Mouse (Mus musculus): Measurements from ENCODE around the gene Olfr1359. TPM values are rescaled to one million over a fixed set of nuclear protein-coding genes. Genes with fewer than 3 reads are reported as not detected.

Olfr1359 gene
- not detected in 2 replicates for polyA plus RNA-seq (2014; fragmentation: Nextera tagmentation; extraction: Ambion mirVana)

DNA sequence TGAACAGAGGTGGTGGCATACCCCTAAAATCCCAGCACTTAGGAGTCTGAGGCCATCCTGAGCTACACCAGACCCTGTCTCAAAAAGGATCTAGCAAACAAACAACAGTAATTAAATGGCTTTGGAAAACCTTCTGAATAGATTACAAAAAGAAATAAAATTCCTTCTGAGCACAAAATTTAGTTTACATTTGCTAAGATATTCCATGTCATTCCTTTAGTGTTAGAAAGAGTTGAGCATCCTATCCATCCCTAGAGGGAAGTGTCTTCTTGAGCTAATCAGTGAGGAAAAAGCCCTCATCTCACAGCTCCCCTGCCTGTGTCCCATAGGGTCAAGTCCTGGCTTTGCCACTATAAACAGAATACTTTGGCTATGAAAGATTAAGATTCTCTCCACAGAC lies at the start of gene Olfr1359:
Olfr1359 (plus strand) TSS at position 301 of the 400 bp plus-strand sequence.
- H3K4me1 ChIP-seq (ENCODE audit: control insufficient read depth, insufficient read depth, low read length), result no peaks in the 10 kb centered on the region
- H3K27ac ChIP-seq (replicated peaks; ENCODE audit: low read depth, low read length), result no peak within 1 kb of the TSS
- H3K9me3 ChIP-seq (ENCODE audit: control insufficient read depth, low read length), result no peaks in the 10 kb centered on the region
- no peak for ATAC-seq (ENCODE audit: low FRiP score, low TSS enrichment)
- no peaks in the 10 kb centered on the region for H3K27me3 ChIP-seq (ENCODE audit: control insufficient read depth, insufficient read depth, low read length)
- H3K4me2 ChIP-seq (ENCODE audit: low read length), result no peak within 1 kb of the TSS
- H3K9ac ChIP-seq (replicated peaks; ENCODE audit: low read length), result no peak within 1 kb of the TSS
- H3K36me3 ChIP-seq (ENCODE audit: control insufficient read depth, insufficient read depth, low read length), result no peaks in the 10 kb centered on the region
- no peak for DNase-seq
- no peak within 1 kb of the TSS for H3K4me3 ChIP-seq (replicated peaks; ENCODE audit: low read depth, low read length)

DNA sequence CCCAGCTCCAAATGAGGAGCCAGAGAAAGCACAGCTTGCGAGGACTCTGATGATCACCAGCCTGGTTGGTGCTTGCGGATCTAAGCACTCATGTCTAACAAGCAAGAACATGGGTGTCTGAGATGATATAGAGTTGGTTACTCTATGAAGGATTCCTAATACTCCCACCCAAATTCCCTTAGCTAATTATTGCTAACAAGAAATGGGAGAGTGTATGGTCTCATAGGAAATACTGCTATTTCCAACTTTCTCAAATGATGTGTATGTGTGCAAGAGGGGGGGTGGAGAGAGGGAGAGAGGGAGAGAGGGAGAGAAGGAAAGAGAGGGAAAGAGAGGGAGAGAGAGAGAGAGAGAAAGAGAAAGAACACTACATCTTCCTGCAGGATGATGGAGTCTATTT lies 34.6 kb upstream of the Olfr1359 start, which contains the start of gene Olfr1361:
Olfr1361 (minus strand) TSS at position 101 of the 400 bp plus-strand sequence.
- 75% methylated on average over 2 of the region's 2 CpGs for WGBS
- DNase-seq, result no peak
- Histone ChIP-seq H3K4me2 (ENCODE audit: low read length) (no peak within 1 kb of the TSS), H3K9ac (replicated peaks; ENCODE audit: low read length) (no peak within 1 kb of the TSS), H3K9me3 (ENCODE audit: control insufficient read depth, low read length) (no peaks in the 10 kb centered on the region), H3K27me3 (ENCODE audit: control insufficient read depth, insufficient read depth, low read length) (no peaks in the 10 kb centered on the region), H3K36me3 (ENCODE audit: control insufficient read depth, insufficient read depth, low read length) (no peaks in the 10 kb centered on the region), H3K4me1 (ENCODE audit: control insufficient read depth, insufficient read depth, low read length) (no peaks in the 10 kb centered on the region), H3K4me3 (replicated peaks; ENCODE audit: low read depth, low read length) (no peak within 1 kb of the TSS), H3K27ac (replicated peaks; ENCODE audit: low read depth, low read length) (no peak within 1 kb of the TSS)
- no peak for ATAC-seq (ENCODE audit: low FRiP score, low TSS enrichment)

DNA sequence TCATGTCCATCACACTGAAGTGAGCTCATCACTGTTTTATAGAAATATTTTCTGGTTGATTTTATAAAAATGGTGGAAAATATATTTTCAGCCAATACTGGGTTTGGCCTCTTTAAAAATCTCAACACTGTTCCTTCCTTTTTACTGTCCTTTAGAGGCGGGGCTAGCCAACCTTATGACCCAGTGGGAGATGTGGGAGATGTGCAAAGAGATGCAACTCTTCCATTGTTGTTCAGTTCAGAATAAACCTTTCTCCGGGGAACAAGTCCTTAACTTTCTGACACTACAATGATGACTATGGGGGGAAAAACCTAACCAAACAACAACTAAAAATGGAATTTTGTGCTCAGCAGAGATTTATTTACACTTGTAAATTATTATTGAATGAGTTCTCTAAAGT lies 20.6 kb upstream of the Olfr1359 start, which contains the start of gene Olfr1360:
Olfr1360 (minus strand) TSS at position 101 of the 400 bp plus-strand sequence.
- no peaks in the 10 kb centered on the region for H3K27me3 ChIP-seq (ENCODE audit: control insufficient read depth, insufficient read depth, low read length)
- no peaks in the 10 kb centered on the region for H3K36me3 ChIP-seq (ENCODE audit: control insufficient read depth, insufficient read depth, low read length)
- H3K9ac ChIP-seq (replicated peaks; ENCODE audit: low read length), result no peak within 1 kb of the TSS
- H3K4me2 ChIP-seq (ENCODE audit: low read length), result no peak within 1 kb of the TSS
- no peaks in the 10 kb centered on the region for H3K4me1 ChIP-seq (ENCODE audit: control insufficient read depth, insufficient read depth, low read length)
- DNase-seq (no peak), ATAC-seq (ENCODE audit: low FRiP score, low TSS enrichment) (no peak)
- H3K4me3 ChIP-seq (replicated peaks; ENCODE audit: low read depth, low read length), result no peak within 1 kb of the TSS
- no peak within 1 kb of the TSS for H3K27ac ChIP-seq (replicated peaks; ENCODE audit: low read depth, low read length)
- WGBS, result 84% methylated on average over 2 of the region's 2 CpGs
- H3K9me3 ChIP-seq (ENCODE audit: control insufficient read depth, low read length), result no peaks in the 10 kb centered on the region

DNA sequence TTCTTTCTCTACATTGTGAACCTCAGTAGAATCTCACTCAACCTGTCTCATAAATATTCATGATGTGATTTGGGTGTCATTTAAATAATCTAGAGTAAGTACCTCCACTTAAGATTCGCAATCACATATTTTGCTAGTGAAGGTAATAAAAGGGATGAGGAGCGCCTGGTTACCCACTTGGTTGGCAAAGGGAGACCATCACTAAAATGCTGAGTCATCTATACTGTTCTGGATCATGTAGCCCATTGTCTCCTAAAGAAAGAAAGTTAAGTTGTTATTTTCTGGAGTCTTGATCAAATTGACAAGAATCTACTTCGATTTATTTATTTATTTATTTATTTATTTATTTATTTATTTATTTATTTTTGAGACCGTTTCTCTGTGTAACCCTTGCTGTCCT lies 8.8 kb downstream of the Olfr1359 start:
- no peak overlapping the region for H3K9ac ChIP-seq (replicated peaks; ENCODE audit: low read length)
- no peak overlapping the region for H3K4me2 ChIP-seq (ENCODE audit: low read length)
- no peak overlapping the region for H3K4me3 ChIP-seq (replicated peaks; ENCODE audit: low read depth, low read length)
- WGBS, result 75% methylated on average over 4 of the region's 4 CpGs
- no peak overlapping the region for H3K27ac ChIP-seq (replicated peaks; ENCODE audit: low read depth, low read length)
- H3K27me3 ChIP-seq (ENCODE audit: control insufficient read depth, insufficient read depth, low read length), result no peaks in the 10 kb centered on the region
- no peak for ATAC-seq (ENCODE audit: low FRiP score, low TSS enrichment)
- H3K9me3 ChIP-seq (ENCODE audit: control insufficient read depth, low read length), result no peaks in the 10 kb centered on the region
- H3K36me3 ChIP-seq (ENCODE audit: control insufficient read depth, insufficient read depth, low read length), result no peaks in the 10 kb centered on the region
- DNase-seq, result no peak
- peaks cover 4% of the 10 kb centered on the region; the same call in 1 of the 2 replicates for H3K4me1 ChIP-seq (ENCODE audit: control insufficient read depth, insufficient read depth, low read length)

DNA sequence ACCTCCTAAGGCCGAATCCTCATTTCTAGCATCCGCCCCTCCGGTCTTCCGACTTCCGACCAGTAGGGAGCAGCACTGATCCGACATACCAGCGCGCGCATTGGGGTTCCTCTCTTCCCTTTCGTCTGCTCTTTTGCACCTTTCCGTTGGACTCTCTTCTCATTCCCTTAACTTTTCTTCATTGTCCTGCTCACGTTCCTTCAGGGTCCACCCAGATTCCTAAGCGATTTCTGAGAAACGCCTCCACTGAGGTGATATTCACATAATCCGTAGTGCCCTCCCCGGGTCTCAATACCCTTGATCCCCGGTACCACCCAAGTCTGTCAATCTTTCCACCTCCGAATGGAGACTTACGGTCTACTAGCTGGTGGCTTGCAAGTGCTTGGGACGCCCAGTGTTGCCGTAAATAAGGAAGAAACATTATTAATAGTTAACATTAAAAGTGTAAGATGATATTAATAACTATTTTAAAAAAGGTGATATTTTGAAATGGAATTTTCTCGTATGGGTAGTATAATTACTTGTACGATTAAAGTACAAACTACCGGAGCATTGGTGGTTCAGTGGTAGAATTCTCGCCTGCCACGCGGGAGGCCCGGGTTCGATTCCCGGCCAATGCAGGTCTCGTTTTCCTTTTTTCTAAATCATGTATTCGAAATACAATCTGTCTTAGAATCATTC lies 12.3 kb downstream of the Olfr1359 start:
- Histone ChIP-seq H3K4me3 (replicated peaks; ENCODE audit: low read depth, low read length) (peak overlapping the region; percentile 51), H3K4me2 (ENCODE audit: low read length) (peak overlapping the region; percentile 72), H3K27ac (replicated peaks; ENCODE audit: low read depth, low read length) (peak overlapping the region; percentile 67), H3K27me3 (ENCODE audit: control insufficient read depth, insufficient read depth, low read length) (no peaks in the 10 kb centered on the region), H3K36me3 (ENCODE audit: control insufficient read depth, insufficient read depth, low read length) (no peaks in the 10 kb centered on the region), H3K4me1 (ENCODE audit: control insufficient read depth, insufficient read depth, low read length) (peaks cover 8% of the 10 kb centered on the region), H3K9me3 (ENCODE audit: control insufficient read depth, low read length) (no peaks in the 10 kb centered on the region), H3K9ac (replicated peaks; ENCODE audit: low read length) (peak overlapping the region; percentile 24; the same call in 1 of the 2 replicates)
- ATAC-seq (ENCODE audit: low FRiP score, low TSS enrichment) (peak; percentile 87), DNase-seq (peak; percentile 92)
- under 1% methylated on average over 32 of the region's 32 CpGs for WGBS

DNA sequence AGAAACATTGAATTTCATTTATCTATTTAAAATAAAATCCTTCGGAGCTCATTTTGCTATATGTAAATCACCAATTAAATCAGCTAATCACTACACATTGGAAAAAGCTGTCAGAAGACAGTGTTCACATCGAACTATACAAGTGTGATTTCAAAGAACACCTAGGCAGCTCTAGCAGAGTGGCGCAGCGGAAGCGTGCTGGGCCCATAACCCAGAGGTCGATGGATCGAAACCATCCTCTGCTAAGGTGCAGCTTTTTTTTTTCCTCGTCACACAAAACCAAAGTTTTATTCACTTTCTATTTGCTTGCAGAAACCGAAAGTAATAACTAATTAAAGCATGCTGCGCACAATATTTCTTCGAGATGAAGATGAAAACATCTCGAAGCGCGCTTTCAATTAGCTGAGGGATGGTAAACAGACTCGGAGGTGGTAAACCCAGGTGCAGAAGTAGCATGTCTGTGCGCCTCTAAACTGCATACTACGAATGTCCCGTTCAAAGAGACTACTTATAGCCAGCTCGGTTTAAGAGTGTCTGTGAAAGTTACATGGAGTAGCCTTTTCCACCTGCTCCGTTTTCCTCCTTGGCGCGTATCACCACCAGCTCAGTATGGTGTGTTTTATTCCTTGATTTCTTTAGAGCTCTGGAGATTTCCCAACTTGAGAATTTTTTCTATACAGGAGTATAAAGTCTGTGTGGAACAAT lies 13.1 kb downstream of the Olfr1359 start:
- WGBS, result 2% methylated on average over 22 of the region's 22 CpGs
- H3K9me3 ChIP-seq (ENCODE audit: control insufficient read depth, low read length), result no peaks in the 10 kb centered on the region
- H3K27me3 ChIP-seq (ENCODE audit: control insufficient read depth, insufficient read depth, low read length), result no peaks in the 10 kb centered on the region
- peak overlapping the region; percentile 51 for H3K4me3 ChIP-seq (replicated peaks; ENCODE audit: low read depth, low read length)
- DNase-seq, result peak; percentile 89
- H3K36me3 ChIP-seq (ENCODE audit: control insufficient read depth, insufficient read depth, low read length), result no peaks in the 10 kb centered on the region
- H3K4me1 ChIP-seq (ENCODE audit: control insufficient read depth, insufficient read depth, low read length), result peaks cover 11% of the 10 kb centered on the region
- H3K4me2 ChIP-seq (ENCODE audit: low read length), result peak overlapping the region; percentile 72
- ATAC-seq (ENCODE audit: low FRiP score, low TSS enrichment), result peak; percentile 88
- peak overlapping the region; percentile 29; the same call in 1 of the 2 replicates for H3K9ac ChIP-seq (replicated peaks; ENCODE audit: low read length)
- H3K27ac ChIP-seq (replicated peaks; ENCODE audit: low read depth, low read length), result no peak overlapping the region

DNA sequence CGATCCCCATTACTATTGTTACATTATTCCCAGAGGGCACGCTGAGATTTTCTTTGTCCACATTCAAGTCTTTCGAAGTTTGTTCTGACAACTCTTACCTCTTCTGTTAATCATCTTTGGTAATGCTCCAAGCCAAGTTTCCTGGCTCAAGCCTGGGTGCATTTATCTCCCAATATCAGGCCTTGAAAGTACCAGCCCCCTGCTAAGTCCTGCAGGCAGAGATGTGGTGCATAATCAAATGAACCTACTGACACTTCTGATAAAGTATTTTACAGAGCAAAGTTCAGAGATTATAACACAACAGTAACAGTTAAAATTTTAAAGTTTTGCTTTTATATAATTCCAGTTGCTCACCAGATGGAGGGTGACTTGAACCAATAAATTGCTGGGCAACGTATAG lies 13.8 kb downstream of the Olfr1359 start:
- H3K9me3 ChIP-seq (ENCODE audit: control insufficient read depth, low read length), result no peaks in the 10 kb centered on the region
- peak overlapping the region; percentile 72 for H3K4me2 ChIP-seq (ENCODE audit: low read length)
- DNase-seq (no peak), ATAC-seq (ENCODE audit: low FRiP score, low TSS enrichment) (no peak)
- peak overlapping the region; percentile 51 for H3K4me3 ChIP-seq (replicated peaks; ENCODE audit: low read depth, low read length)
- H3K9ac ChIP-seq (replicated peaks; ENCODE audit: low read length), result no peak overlapping the region; the same call in 1 of the 2 replicates
- WGBS, result 25% methylated on average over 4 of the region's 4 CpGs
- H3K4me1 ChIP-seq (ENCODE audit: control insufficient read depth, insufficient read depth, low read length), result peaks cover 11% of the 10 kb centered on the region
- H3K36me3 ChIP-seq (ENCODE audit: control insufficient read depth, insufficient read depth, low read length), result no peaks in the 10 kb centered on the region
- no peak overlapping the region for H3K27ac ChIP-seq (replicated peaks; ENCODE audit: low read depth, low read length)
- H3K27me3 ChIP-seq (ENCODE audit: control insufficient read depth, insufficient read depth, low read length), result no peaks in the 10 kb centered on the region

DNA sequence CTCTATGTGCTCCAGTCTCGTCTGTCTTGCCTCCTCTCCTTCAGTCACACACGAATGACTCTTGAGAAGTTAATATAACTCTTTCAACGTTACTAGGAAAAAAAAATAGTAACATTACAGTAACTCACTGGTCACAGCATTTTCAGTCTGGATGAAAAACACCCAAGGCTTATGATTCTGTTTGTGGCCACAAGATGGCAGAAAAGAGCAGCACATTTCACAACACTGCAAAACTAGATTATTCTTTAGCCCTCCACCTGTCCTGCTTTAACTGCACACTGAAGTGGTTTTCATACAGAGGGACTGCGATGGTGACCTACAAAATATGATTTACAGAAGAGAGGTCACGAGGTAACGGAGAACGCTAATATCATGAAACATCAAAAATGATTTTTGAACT lies 16.8 kb downstream of the Olfr1359 start:
- H3K4me1 ChIP-seq (ENCODE audit: control insufficient read depth, insufficient read depth, low read length), result peaks cover 24% of the 10 kb centered on the region
- H3K4me3 ChIP-seq (replicated peaks; ENCODE audit: low read depth, low read length), result peak overlapping the region; percentile 42
- H3K36me3 ChIP-seq (ENCODE audit: control insufficient read depth, insufficient read depth, low read length), result no peaks in the 10 kb centered on the region
- DNase-seq (peak; percentile 85), ATAC-seq (ENCODE audit: low FRiP score, low TSS enrichment) (no peak)
- WGBS, result 2% methylated on average over 7 of the region's 7 CpGs
- H3K9ac ChIP-seq (replicated peaks; ENCODE audit: low read length), result no peak overlapping the region; the same call in 1 of the 2 replicates
- no peaks in the 10 kb centered on the region for H3K27me3 ChIP-seq (ENCODE audit: control insufficient read depth, insufficient read depth, low read length)
- H3K27ac ChIP-seq (replicated peaks; ENCODE audit: low read depth, low read length), result no peak overlapping the region
- H3K4me2 ChIP-seq (ENCODE audit: low read length), result peak overlapping the region; percentile 89
- no peaks in the 10 kb centered on the region for H3K9me3 ChIP-seq (ENCODE audit: control insufficient read depth, low read length)

Data from midbrain, embryonic 14.5 days (tissue).